Mouse (Mus musculus): ENCODE results near the gene Pecam1. TPM values are rescaled to one million over a fixed set of nuclear protein-coding genes. Genes with fewer than 3 reads are reported as not detected.

Gene Pecam1
- polyA plus RNA-seq (2015; fragmentation: Nextera tagmentation; extraction: Ambion mirVana) = 163 and 172 TPM in 2 replicates

DNA sequence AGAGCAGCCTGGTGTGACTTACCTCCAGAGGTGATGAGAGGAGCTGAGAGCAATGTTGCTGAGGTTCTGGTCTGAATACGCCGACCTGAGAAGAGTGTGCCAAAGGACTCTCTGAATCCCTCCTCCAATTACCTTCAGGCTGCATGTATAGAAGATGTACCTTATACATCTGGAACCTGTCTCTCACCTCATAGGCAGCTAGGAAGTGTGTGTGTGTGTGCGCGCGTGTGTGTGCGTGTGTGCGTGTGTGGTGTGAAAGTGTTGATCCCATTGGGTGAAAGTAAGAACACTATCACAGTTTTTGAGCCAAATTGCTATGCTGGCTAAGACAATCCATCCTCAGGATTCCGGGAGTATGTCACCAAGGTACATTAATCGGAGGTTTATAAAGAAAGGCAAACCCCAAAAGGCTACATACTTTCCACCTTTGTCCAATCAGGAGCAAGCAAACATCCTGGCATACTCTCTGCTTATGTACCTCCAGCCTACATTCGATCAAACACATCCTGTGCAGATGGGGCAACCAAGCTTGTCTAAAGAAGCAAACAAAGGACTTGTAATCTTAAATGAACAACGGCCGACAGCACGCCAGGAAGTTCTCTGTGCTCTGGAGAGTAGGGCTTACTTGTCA lies at the start of gene Pecam1:
Gene Pecam1, minus strand, starts transcription at position 508 of the 631 bp plus-strand sequence.
- H3K27me3 ChIP-seq (replicated peaks; ENCODE audit: insufficient read depth, low read length) = no peaks in the 10 kb centered on the region
- H3K36me3 ChIP-seq (ENCODE audit: insufficient read depth, low read length) = no peaks in the 10 kb centered on the region
- no peak within 1 kb of the TSS for H3K4me2 ChIP-seq (replicated peaks; ENCODE audit: low read depth, low read length)
- ATAC-seq (no peak), DNase-seq (ENCODE audit: low spot score) (peak; percentile 42)
- H3K27ac ChIP-seq (ENCODE audit: low read length) = no peak within 1 kb of the TSS
- no peak for TF ChIP-seq CTCF (IDR thresholded peaks at IDR 0.05)
- TF ChIP-seq EP300 (IDR thresholded peaks at IDR 0.05) = no peak
- H3K4me3 ChIP-seq (ENCODE audit: low read depth, low read length) = no peak within 1 kb of the TSS
- H3K9ac ChIP-seq (replicated peaks; ENCODE audit: low read depth) = no peak within 1 kb of the TSS
- 58% methylated on average over 13 of the region's 13 CpGs for WGBS
- no peaks in the 10 kb centered on the region for H3K9me3 ChIP-seq (ENCODE audit: low read length)
- no peaks in the 10 kb centered on the region for H3K4me1 ChIP-seq (ENCODE audit: insufficient read depth, low read depth, low read length)

DNA sequence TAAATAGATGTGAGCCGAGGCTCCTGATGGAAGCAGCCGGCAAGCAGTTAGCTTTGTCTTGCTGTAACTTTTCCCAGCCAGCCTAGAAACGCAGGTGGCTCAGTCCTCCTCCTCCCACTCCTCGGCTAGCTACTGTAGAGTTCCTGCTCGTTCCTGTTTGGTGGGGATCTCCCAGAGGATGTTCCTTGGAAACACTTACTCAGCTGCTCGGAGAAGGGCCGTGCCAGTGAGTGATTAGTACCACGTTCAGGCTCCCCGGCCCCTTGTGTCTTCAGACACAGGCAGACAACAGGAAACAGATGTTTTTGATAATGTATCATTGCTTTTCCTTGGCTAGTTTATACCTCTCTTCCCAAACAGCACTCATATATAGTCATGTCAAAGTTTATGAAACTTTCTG lies 45.3 kb upstream of the Pecam1 start:
- no peaks in the 10 kb centered on the region for H3K9me3 ChIP-seq (ENCODE audit: low read length)
- 36% methylated on average over 9 of the region's 9 CpGs for WGBS
- no peaks in the 10 kb centered on the region for H3K4me1 ChIP-seq (ENCODE audit: insufficient read depth, low read depth, low read length)
- H3K36me3 ChIP-seq (ENCODE audit: insufficient read depth, low read length) = peaks cover 24% of the 10 kb centered on the region
- peak; percentile 74 for DNase-seq (ENCODE audit: low spot score)
- no peak overlapping the region for H3K4me3 ChIP-seq (ENCODE audit: low read depth, low read length)
- no peak overlapping the region for H3K9ac ChIP-seq (replicated peaks; ENCODE audit: low read depth)
- TF ChIP-seq EP300 (IDR thresholded peaks at IDR 0.05) = peak; percentile 35; the same call in 1 of the 2 replicates
- no peak for TF ChIP-seq CTCF (IDR thresholded peaks at IDR 0.05)
- H3K4me2 ChIP-seq (replicated peaks; ENCODE audit: low read depth, low read length) = no peak overlapping the region
- peak overlapping the region; percentile 32; the same call in 1 of the 2 replicates for H3K27ac ChIP-seq (ENCODE audit: low read length)
- peak; percentile 76 for ATAC-seq
- H3K27me3 ChIP-seq (replicated peaks; ENCODE audit: insufficient read depth, low read length) = no peaks in the 10 kb centered on the region

DNA sequence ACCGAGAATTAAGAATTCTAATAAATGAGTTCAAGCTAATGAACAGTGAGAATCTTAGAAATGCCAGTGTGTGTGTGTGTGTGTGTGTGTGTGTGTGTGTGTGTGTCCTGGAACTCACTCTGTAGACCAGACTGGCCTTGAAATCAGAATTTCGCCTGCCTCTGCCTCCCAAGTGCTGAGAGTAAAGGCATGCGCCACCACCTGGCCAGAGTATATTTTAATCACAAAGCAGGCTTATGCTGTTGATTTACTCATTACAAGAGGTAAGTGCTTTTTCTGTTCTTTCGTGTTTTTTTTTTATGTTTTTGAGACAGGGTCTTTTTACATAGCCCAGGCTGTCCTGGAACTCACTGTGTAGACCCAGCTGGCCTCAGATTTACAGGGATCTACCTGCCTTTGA lies 43.4 kb upstream of the Pecam1 start:
- ATAC-seq (no peak), DNase-seq (ENCODE audit: low spot score) (no peak)
- H3K4me3 ChIP-seq (ENCODE audit: low read depth, low read length) = no peak overlapping the region
- no peak overlapping the region for H3K9ac ChIP-seq (replicated peaks; ENCODE audit: low read depth)
- H3K4me1 ChIP-seq (ENCODE audit: insufficient read depth, low read depth, low read length) = no peaks in the 10 kb centered on the region
- peaks cover 18% of the 10 kb centered on the region for H3K36me3 ChIP-seq (ENCODE audit: insufficient read depth, low read length)
- H3K27ac ChIP-seq (ENCODE audit: low read length) = no peak overlapping the region
- TF ChIP-seq CTCF (IDR thresholded peaks at IDR 0.05) (peak; percentile 27; the same call in 1 of the 2 replicates), EP300 (IDR thresholded peaks at IDR 0.05) (no peak)
- H3K9me3 ChIP-seq (ENCODE audit: low read length) = no peaks in the 10 kb centered on the region
- H3K27me3 ChIP-seq (replicated peaks; ENCODE audit: insufficient read depth, low read length) = no peaks in the 10 kb centered on the region
- no peak overlapping the region for H3K4me2 ChIP-seq (replicated peaks; ENCODE audit: low read depth, low read length)
- 83% methylated on average over 4 of the region's 4 CpGs for WGBS

- Histone ChIP-seq H3K9ac (replicated peaks; ENCODE audit: low read depth) (peak overlapping the region; percentile 99), H3K4me2 (replicated peaks; ENCODE audit: low read depth, low read length) (peak overlapping the region; percentile 68), H3K4me1 (ENCODE audit: insufficient read depth, low read depth, low read length) (no peaks in the 10 kb centered on the region), H3K9me3 (ENCODE audit: low read length) (no peaks in the 10 kb centered on the region), H3K4me3 (ENCODE audit: low read depth, low read length) (peak overlapping the region; percentile 81), H3K27ac (ENCODE audit: low read length) (peak overlapping the region; percentile 97), H3K36me3 (ENCODE audit: insufficient read depth, low read length) (peaks cover 21% of the 10 kb centered on the region), H3K27me3 (replicated peaks; ENCODE audit: insufficient read depth, low read length) (no peaks in the 10 kb centered on the region)
- no peak for ATAC-seq
- TF ChIP-seq CTCF (IDR thresholded peaks at IDR 0.05) = no peak
- TF ChIP-seq EP300 (IDR thresholded peaks at IDR 0.05) = no peak
- under 1% methylated on average over 6 of the region's 6 CpGs for WGBS
- peak; percentile 61 for DNase-seq (ENCODE audit: low spot score)
Observed at GRCm38 (mm10) chr11:106789649-106790048, 39.2 kb upstream of the Pecam1 start.

DNA sequence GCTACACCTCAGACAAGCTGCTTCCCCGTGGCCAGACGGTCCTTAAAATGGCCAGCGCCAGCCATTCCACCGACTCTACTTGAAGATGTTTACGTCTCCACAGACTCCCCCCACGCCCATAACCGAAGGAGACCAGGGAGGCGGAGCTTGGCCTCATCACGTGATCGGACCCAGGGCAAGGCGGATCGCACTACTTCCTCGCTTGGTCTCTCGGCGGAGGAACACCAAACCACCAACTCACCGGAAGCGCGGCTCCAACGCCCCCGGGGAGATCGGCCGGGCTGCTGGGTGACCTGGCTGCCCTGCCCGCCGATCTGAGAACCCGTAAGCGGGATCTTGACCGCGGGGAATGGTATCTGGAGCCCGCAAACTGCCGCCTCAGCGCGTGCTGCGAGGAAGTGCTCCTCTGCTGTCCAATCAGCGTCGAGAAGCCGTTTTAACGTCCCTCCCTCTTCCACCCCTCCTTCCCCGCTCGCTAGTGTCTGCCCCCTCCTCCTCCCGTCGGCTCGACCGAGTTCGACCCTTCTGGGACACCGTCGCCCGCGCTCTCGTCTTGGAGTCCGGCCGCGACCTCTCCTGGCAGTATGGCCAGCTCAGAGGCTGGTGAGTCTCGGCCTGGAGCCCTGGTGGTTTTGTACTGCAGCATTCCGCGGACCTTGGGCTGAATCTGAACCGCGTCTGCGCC lies 38.5 kb upstream of the Pecam1 start, which contains the start of the genes Ddx5 and Cep95:
Gene Ddx5, minus strand, starts transcription at position 411 of the 685 bp plus-strand sequence.
Gene Cep95, plus strand, starts transcription at position 478 of the 685 bp plus-strand sequence.
- H3K36me3 ChIP-seq (ENCODE audit: insufficient read depth, low read length) = peaks cover 17% of the 10 kb centered on the region; the same call in 1 of the 2 replicates
- H3K4me2 ChIP-seq (replicated peaks; ENCODE audit: low read depth, low read length) = peak within 1 kb of the TSS; percentile 68
- WGBS = under 1% methylated on average over 58 of the region's 58 CpGs
- H3K27ac ChIP-seq (ENCODE audit: low read length) = peak within 1 kb of the TSS; percentile 97
- ATAC-seq = peak; percentile 90
- H3K9me3 ChIP-seq (ENCODE audit: low read length) = no peaks in the 10 kb centered on the region
- peak; percentile 66 for TF ChIP-seq CTCF (IDR thresholded peaks at IDR 0.05)
- TF ChIP-seq EP300 (IDR thresholded peaks at IDR 0.05) = no peak; the same call in 1 of the 2 replicates
- H3K4me3 ChIP-seq (ENCODE audit: low read depth, low read length) = peak within 1 kb of the TSS; percentile 81
- H3K9ac ChIP-seq (replicated peaks; ENCODE audit: low read depth) = peak within 1 kb of the TSS; percentile 99
- DNase-seq (ENCODE audit: low spot score) = peak; percentile 99
- no peaks in the 10 kb centered on the region for H3K27me3 ChIP-seq (replicated peaks; ENCODE audit: insufficient read depth, low read length)
- no peaks in the 10 kb centered on the region for H3K4me1 ChIP-seq (ENCODE audit: insufficient read depth, low read depth, low read length)

DNA sequence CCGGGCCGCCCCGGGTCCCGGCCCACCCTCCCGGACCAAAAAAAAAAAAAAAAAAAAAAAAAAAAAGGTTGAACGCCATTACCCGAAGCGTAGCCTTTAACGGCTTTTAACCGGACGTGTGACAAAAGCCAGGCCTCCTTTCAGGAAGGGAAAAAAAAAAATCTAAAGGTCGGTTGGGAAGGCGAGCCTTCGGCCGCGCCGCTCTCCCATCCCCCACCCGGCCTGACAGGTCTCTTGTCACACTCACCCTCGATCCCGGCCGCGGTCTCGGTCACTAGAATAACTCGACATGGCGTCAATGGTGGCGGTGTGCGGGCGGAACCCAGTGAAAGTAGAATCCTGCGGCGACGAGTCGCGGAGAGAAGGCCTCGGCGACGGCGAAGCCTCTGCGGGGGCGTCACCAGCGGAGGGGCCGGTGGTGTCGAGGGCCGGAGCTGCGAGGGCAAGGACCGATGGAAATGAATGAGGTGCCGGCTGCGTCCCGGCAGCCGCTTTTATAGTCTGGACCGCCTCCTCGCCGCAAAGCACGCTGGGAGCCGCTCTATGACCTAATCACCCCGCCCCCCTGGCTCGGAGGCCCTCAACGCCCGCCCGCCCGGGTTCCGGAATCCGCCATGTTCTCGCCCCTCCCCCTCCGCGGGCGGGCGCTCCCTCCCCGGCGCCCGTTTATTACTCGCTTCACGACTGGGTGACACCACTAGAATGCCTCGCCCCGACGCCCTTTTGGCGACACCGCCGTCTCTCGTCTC lies 37.8 kb upstream of the Pecam1 start:
- DNase-seq (ENCODE audit: low spot score) (peak; percentile 98), ATAC-seq (peak; percentile 76)
- Histone ChIP-seq H3K27me3 (replicated peaks; ENCODE audit: insufficient read depth, low read length) (no peaks in the 10 kb centered on the region), H3K36me3 (ENCODE audit: insufficient read depth, low read length) (peaks cover 24% of the 10 kb centered on the region; the same call in 1 of the 2 replicates), H3K4me3 (ENCODE audit: low read depth, low read length) (peak overlapping the region; percentile 81), H3K9ac (replicated peaks; ENCODE audit: low read depth) (peak overlapping the region; percentile 99), H3K4me1 (ENCODE audit: insufficient read depth, low read depth, low read length) (no peaks in the 10 kb centered on the region), H3K27ac (ENCODE audit: low read length) (peak overlapping the region; percentile 97), H3K4me2 (replicated peaks; ENCODE audit: low read depth, low read length) (peak overlapping the region; percentile 68), H3K9me3 (ENCODE audit: low read length) (no peaks in the 10 kb centered on the region)
- WGBS = under 1% methylated on average over 65 of the region's 79 CpGs
- TF ChIP-seq CTCF (IDR thresholded peaks at IDR 0.05) (no peak), EP300 (IDR thresholded peaks at IDR 0.05) (peak; percentile 78; the same call in 1 of the 2 replicates)

All from lung, postnatal 0 days (tissue).